Mouse (Mus musculus) kidney, embryonic 16.5 days (tissue): ENCODE data around the gene Pcdh7. TPM values are rescaled to one million over a fixed set of nuclear protein-coding genes. Genes with fewer than 3 reads are reported as not detected.

Experiments
- ATAC-seq: fragments of 200-750 bp; cut with Nextera tagmentation; 2 replicates; pipeline ENCODE4 v1.8.0; 2017; ENCODE audit warnings: moderate TSS enrichment; ENCODE audit not compliant: low FRiP score, low TSS enrichment
- H3K27ac ChIP-seq: fragments of 300-500 bp; sonication (generic); 2 replicates; pipeline ENCODE4 v1.5.1; 2014; ENCODE audit warnings: low read length
- H3K27me3 ChIP-seq: fragments of 300-500 bp; sonication (generic); 2 replicates; pipeline ENCODE4 v1.6.1; 2014; ENCODE audit warnings: low read length, control low read depth, mixed read lengths; ENCODE audit not compliant: insufficient read depth
- H3K36me3 ChIP-seq: fragments of 300-500 bp; sonication (generic); 2 replicates; pipeline ENCODE4 v1.6.1; 2014; ENCODE audit warnings: low read length, control low read depth, mixed read lengths; ENCODE audit not compliant: insufficient read depth
- H3K4me1 ChIP-seq: fragments of 300-500 bp; sonication (generic); 2 replicates; pipeline ENCODE4 v1.6.1; 2014; ENCODE audit warnings: low read length, control low read depth, mixed read lengths; ENCODE audit not compliant: insufficient read depth
- H3K4me2 ChIP-seq: fragments of 300-500 bp; sonication (generic); replicated peaks from 2 replicates; pipeline ENCODE4 v1.6.1; 2014; ENCODE audit warnings: low read depth, low read length
- H3K4me3 ChIP-seq: fragments of 300-500 bp; sonication (generic); 2 replicates; pipeline ENCODE4 v1.5.1; 2014; ENCODE audit warnings: mild to moderate bottlenecking, low read length
- H3K9ac ChIP-seq: fragments of 300-500 bp; sonication (generic); replicated peaks from 2 replicates; pipeline ENCODE4 v1.6.1; 2014; ENCODE audit warnings: low read length
- H3K9me3 ChIP-seq: fragments of 300-500 bp; sonication (generic); 2 replicates; pipeline ENCODE4 v1.6.1; 2016; ENCODE audit warnings: low read length, control low read depth
- WGBS: fragments of 180-500 bp; shearing (Covaris S2); extraction: QIAGEN DNeasy Blood & Tissue Kit; methylation state at CpG from one replicate; pipeline ENCODE4 v1.1.7; 2014; 5-methylcytosine and 5-hydroxymethylcytosine counted together
- polyA plus RNA-seq: library from polyadenylated mRNA; unstranded; fragments of >200 nt; fragmentation: Nextera tagmentation; extraction: Ambion mirVana; gene quantifications from 2 replicates; pipeline ENCODE4 v1.2.1, GENCODE M21; 2015

The Pcdh7 gene
- polyA plus RNA-seq, 1 experiment from 2014 or later: 4.1 TPM

GRCm38 (mm10) chr5:57866097-57866496, 148.3 kb downstream of the Pcdh7 start:
- 61% methylated on average over 1 of the region's 1 CpGs for WGBS
- H3K36me3 ChIP-seq: no peaks in the 10 kb centered on the region
- no peak overlapping the region for H3K27ac ChIP-seq
- no peaks in the 10 kb centered on the region for H3K27me3 ChIP-seq
- H3K4me2 ChIP-seq: no peak overlapping the region
- H3K9me3 ChIP-seq: no peaks in the 10 kb centered on the region
- no peak for ATAC-seq
- H3K9ac ChIP-seq: no peak overlapping the region
- no peak overlapping the region for H3K4me3 ChIP-seq
- H3K4me1 ChIP-seq: peaks cover 4% of the 10 kb centered on the region; the same call in 1 of the 2 replicates

- Histone ChIP-seq H3K27ac (no peak overlapping the region; the same call in 1 of the 2 replicates), H3K9me3 (no peaks in the 10 kb centered on the region), H3K4me3 (no peak overlapping the region), H3K9ac (no peak overlapping the region), H3K4me1 (peaks cover 4% of the 10 kb centered on the region; the same call in 1 of the 2 replicates), H3K4me2 (no peak overlapping the region), H3K36me3 (no peaks in the 10 kb centered on the region), H3K27me3 (no peaks in the 10 kb centered on the region)
- WGBS: 82% methylated on average over 2 of the region's 2 CpGs
- no peak for ATAC-seq
These were observed 150.1 kb downstream of the Pcdh7 start for GRCm38 (mm10) chr5:57867906-57868305.

- peak; percentile 42; the same call in 1 of the 2 replicates for ATAC-seq
These were observed 150.9 kb downstream of the Pcdh7 start for GRCm38 (mm10) chr5:57868702-57869101.

GRCm38 (mm10) chr5:57870727-57871126, 153.0 kb downstream of the Pcdh7 start:
- Histone ChIP-seq H3K9ac (no peak overlapping the region), H3K36me3 (no peaks in the 10 kb centered on the region), H3K4me3 (no peak overlapping the region), H3K27ac (no peak overlapping the region), H3K27me3 (no peaks in the 10 kb centered on the region), H3K4me1 (peaks cover 4% of the 10 kb centered on the region; the same call in 1 of the 2 replicates), H3K4me2 (no peak overlapping the region), H3K9me3 (no peaks in the 10 kb centered on the region)
- 60% methylated on average over 1 of the region's 1 CpGs for WGBS
- no peak for ATAC-seq

More at GRCm38 (mm10) chr5:57868702-57869101, 150.9 kb downstream of the Pcdh7 start:
- H3K36me3 ChIP-seq: no peaks in the 10 kb centered on the region
- H3K27me3 ChIP-seq: no peaks in the 10 kb centered on the region
- no peak overlapping the region for H3K9ac ChIP-seq
- H3K4me2 ChIP-seq: 0 out of 2 replicates have a peak overlapping the region, but pooled peaks have one; percentile 11
- no peaks in the 10 kb centered on the region for H3K9me3 ChIP-seq
- H3K4me3 ChIP-seq: no peak overlapping the region
- H3K27ac ChIP-seq: peak overlapping the region; percentile 46; the same call in 1 of the 2 replicates
- H3K4me1 ChIP-seq: peaks cover 4% of the 10 kb centered on the region; the same call in 1 of the 2 replicates
- WGBS: 29% methylated on average over 4 of the region's 4 CpGs

- Histone ChIP-seq H3K4me3 (no peak overlapping the region), H3K9me3 (no peaks in the 10 kb centered on the region), H3K4me2 (no peak overlapping the region), H3K27ac (no peak overlapping the region), H3K4me1 (no peaks in the 10 kb centered on the region), H3K27me3 (no peaks in the 10 kb centered on the region), H3K9ac (no peak overlapping the region), H3K36me3 (no peaks in the 10 kb centered on the region)
- no peak for ATAC-seq
These were observed 167.2 kb downstream of the Pcdh7 start for GRCm38 (mm10) chr5:57884982-57885381.

- WGBS: 79% methylated on average over 7 of the region's 7 CpGs
- H3K4me3 ChIP-seq: no peak overlapping the region
- H3K27me3 ChIP-seq: no peaks in the 10 kb centered on the region
- no peak for ATAC-seq
- H3K9ac ChIP-seq: no peak overlapping the region
- no peaks in the 10 kb centered on the region for H3K9me3 ChIP-seq
- no peaks in the 10 kb centered on the region for H3K4me1 ChIP-seq
- no peaks in the 10 kb centered on the region for H3K36me3 ChIP-seq
- no peak overlapping the region for H3K4me2 ChIP-seq
- H3K27ac ChIP-seq: no peak overlapping the region
These were observed 181.3 kb downstream of the Pcdh7 start for GRCm38 (mm10) chr5:57899018-57899614.

GRCm38 (mm10) chr5:57907218-57907617, 189.5 kb downstream of the Pcdh7 start:
- Histone ChIP-seq H3K27me3 (no peaks in the 10 kb centered on the region), H3K27ac (no peak overlapping the region), H3K4me2 (no peak overlapping the region), H3K4me3 (no peak overlapping the region), H3K9me3 (no peaks in the 10 kb centered on the region), H3K4me1 (no peaks in the 10 kb centered on the region), H3K36me3 (no peaks in the 10 kb centered on the region), H3K9ac (no peak overlapping the region)
- WGBS: 72% methylated on average over 4 of the region's 4 CpGs
- no peak for ATAC-seq

GRCm38 (mm10) chr5:57921140-57921539, 203.4 kb downstream of the Pcdh7 start:
- no peak overlapping the region for H3K4me3 ChIP-seq
- 84% methylated on average over 5 of the region's 5 CpGs for WGBS
- no peaks in the 10 kb centered on the region for H3K4me1 ChIP-seq
- no peak overlapping the region for H3K9ac ChIP-seq
- ATAC-seq: no peak
- H3K27me3 ChIP-seq: no peaks in the 10 kb centered on the region
- H3K4me2 ChIP-seq: no peak overlapping the region
- H3K9me3 ChIP-seq: no peaks in the 10 kb centered on the region
- H3K36me3 ChIP-seq: no peaks in the 10 kb centered on the region
- no peak overlapping the region for H3K27ac ChIP-seq

- H3K36me3 ChIP-seq: no peaks in the 10 kb centered on the region
- H3K4me2 ChIP-seq: no peak overlapping the region
- H3K27ac ChIP-seq: no peak overlapping the region
- no peaks in the 10 kb centered on the region for H3K9me3 ChIP-seq
- H3K9ac ChIP-seq: no peak overlapping the region
- no peaks in the 10 kb centered on the region for H3K4me1 ChIP-seq
- 93% methylated on average over 5 of the region's 5 CpGs for WGBS
- H3K4me3 ChIP-seq: no peak overlapping the region
- ATAC-seq: no peak
- no peaks in the 10 kb centered on the region for H3K27me3 ChIP-seq
These were observed 213.6 kb downstream of the Pcdh7 start for GRCm38 (mm10) chr5:57931331-57931730.

GRCm38 (mm10) chr5:57931738-57932137, 214.0 kb downstream of the Pcdh7 start:
- WGBS: 95% methylated on average over 5 of the region's 5 CpGs
- ATAC-seq: no peak

More at GRCm38 (mm10) chr5:57931738-57932137, 214.0 kb downstream of the Pcdh7 start:
- Histone ChIP-seq H3K4me2 (no peak overlapping the region), H3K27me3 (no peaks in the 10 kb centered on the region), H3K4me1 (no peaks in the 10 kb centered on the region), H3K36me3 (no peaks in the 10 kb centered on the region), H3K9me3 (no peaks in the 10 kb centered on the region), H3K9ac (no peak overlapping the region), H3K27ac (no peak overlapping the region), H3K4me3 (no peak overlapping the region)
